Mouse (Mus musculus): ENCODE results near the gene Ifnl3. TPM values are rescaled to one million over a fixed set of nuclear protein-coding genes. Genes with fewer than 3 reads are reported as not detected.
A peak's percentile ranks its signal among the peaks of the same experiment; 100 is the strongest.
"Not testable (repeated sequence)": the region's sequence is repeated elsewhere in the genome, so short reads cannot be mapped to it uniquely, and the experiment has no call there.

Gene Ifnl3
- polyA plus RNA-seq, 1 experiment from 2014 or later: not detected

DNA sequence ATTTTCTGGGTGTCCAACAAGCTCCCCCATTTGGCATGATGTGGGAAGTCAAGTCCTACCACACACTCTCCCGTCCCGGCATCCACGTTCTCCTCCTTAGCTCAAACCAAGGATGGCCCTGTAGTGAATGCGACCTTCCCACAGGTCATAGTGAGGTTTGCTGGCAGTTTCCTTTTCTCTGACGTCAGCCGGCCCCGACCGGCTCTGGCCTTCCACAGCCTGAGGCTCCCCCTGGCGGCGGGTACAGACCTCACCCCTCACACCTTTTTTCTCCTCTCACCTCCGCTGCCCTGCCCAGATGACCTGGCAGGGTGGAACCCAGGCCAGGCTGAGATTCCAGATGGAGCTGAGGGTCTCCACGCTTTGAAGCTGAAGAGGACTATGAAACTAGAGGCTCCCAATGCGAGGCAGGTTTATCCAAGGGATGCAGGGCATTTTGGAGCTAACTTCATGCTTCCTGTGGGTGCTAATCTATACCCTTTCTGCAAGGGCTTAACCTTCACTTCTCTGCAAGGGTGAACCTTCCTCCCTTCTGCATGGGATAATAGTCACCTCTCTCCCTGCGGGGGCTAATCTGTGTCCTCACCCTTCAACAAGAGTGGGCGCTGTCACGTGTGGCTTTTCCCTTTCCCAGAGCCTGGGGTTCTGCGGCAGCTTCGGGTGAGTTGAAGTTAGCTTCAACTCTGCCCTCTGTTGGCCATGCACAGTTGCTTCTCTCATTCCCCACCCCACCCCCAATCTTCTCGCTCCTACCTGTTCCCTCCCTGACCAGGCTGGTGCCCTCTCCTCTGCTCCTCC lies 5.5 kb downstream of the Ifnl3 start:
- Histone ChIP-seq H3K4me2 (ENCODE audit: low read length) (no peak overlapping the region), H3K9me3 (ENCODE audit: control insufficient read depth, low read length) (no peaks in the 10 kb centered on the region), H3K9ac (ENCODE audit: low read length) (no peak overlapping the region), H3K27me3 (ENCODE audit: control insufficient read depth, insufficient read depth, low read length) (no peaks in the 10 kb centered on the region), H3K4me3 (ENCODE audit: control insufficient read depth in 1 of 2, insufficient read depth in 1 of 2, low read depth in 1 of 2, low read length in 2 of 2) (no peak overlapping the region), H3K36me3 (ENCODE audit: control insufficient read depth, insufficient read depth, low read length) (no peaks in the 10 kb centered on the region), H3K4me1 (ENCODE audit: control insufficient read depth in 2 of 2, insufficient read depth in 2 of 2, low read length in 2 of 2) (0 out of 4 replicates have a peak, but pooled peaks cover 0 to 2% of the 10 kb centered on the region in 2 experiments), H3K27ac (replicated peaks in 1 of 2; ENCODE audit: control insufficient read depth in 1 of 2, insufficient read depth in 1 of 2, low read depth in 2 of 2, low read length in 2 of 2) (no peak overlapping the region)
- 6% methylated on average over 19 of the region's 19 CpGs for WGBS
- 0 out of 2 replicates have a peak, but pooled peaks have one; percentile 17 for ATAC-seq (ENCODE audit: insufficient number of reproducible peaks, insufficient read depth, low FRiP score, low read depth)

DNA sequence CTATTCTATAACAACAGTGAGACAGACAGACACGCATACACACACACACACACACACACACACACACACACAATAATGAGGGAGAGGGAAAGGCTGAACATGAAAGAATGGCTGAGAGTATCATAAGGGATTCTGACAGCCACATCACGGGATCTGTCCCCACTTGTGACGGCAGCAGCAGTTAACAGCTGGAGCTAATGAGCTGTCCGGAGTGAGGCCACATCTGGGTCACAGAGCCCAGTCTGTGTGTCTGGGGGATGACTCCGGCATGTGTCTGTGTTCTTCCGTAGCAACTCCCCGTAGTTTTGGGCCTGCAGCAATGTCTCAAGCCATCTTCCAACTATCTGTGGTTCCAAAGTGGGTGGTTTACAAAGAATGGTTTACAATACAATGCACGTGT lies 9.4 kb downstream of the Ifnl3 start:
- WGBS: 65% methylated on average over 8 of the region's 8 CpGs

DNA sequence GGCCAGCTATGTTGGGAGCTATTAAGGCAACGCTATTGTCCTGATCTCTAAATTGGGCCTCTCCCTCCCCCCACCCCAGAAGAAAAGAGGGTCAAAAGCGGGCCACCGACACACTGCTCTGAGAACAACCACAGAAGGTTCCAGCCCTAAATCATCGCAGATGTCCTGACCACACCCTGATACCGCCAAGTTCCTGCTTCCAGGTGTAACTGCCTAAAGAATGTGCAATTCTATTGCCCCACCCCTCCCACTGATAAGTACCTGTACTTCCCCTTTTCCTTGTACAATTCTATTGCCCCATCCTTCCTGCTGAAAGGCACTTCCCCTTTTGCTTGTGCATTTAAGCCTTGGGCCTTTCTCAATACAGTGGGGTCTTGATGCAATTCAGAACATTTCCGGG lies 16.2 kb downstream of the Ifnl3 start:
- not testable (repeated sequence) for H3K36me3 ChIP-seq (ENCODE audit: control insufficient read depth, insufficient read depth, low read length); H3K27ac ChIP-seq (replicated peaks in 1 of 2; ENCODE audit: control insufficient read depth in 1 of 2, insufficient read depth in 1 of 2, low read depth in 2 of 2, low read length in 2 of 2); H3K4me2 ChIP-seq (ENCODE audit: low read length); ATAC-seq (ENCODE audit: insufficient number of reproducible peaks, insufficient read depth, low FRiP score, low read depth); H3K9me3 ChIP-seq (ENCODE audit: control insufficient read depth, low read length); H3K9ac ChIP-seq (ENCODE audit: low read length); H3K4me3 ChIP-seq (ENCODE audit: control insufficient read depth in 1 of 2, insufficient read depth in 1 of 2, low read depth in 1 of 2, low read length in 2 of 2); H3K4me1 ChIP-seq (ENCODE audit: control insufficient read depth in 2 of 2, insufficient read depth in 2 of 2, low read length in 2 of 2)
- peaks cover 11% of the 10 kb centered on the region; the same call in 1 of the 2 replicates for H3K27me3 ChIP-seq (ENCODE audit: control insufficient read depth, insufficient read depth, low read length)
- 81% methylated on average over 6 of the region's 6 CpGs for WGBS

More for the DNA sequence above, 9.4 kb downstream of the Ifnl3 start:
- ATAC-seq (ENCODE audit: insufficient number of reproducible peaks, insufficient read depth, low FRiP score, low read depth): no peak
- Histone ChIP-seq H3K36me3 (ENCODE audit: control insufficient read depth, insufficient read depth, low read length) (no peaks in the 10 kb centered on the region), H3K27ac (replicated peaks in 1 of 2; ENCODE audit: control insufficient read depth in 1 of 2, insufficient read depth in 1 of 2, low read depth in 2 of 2, low read length in 2 of 2) (no peak overlapping the region), H3K4me1 (ENCODE audit: control insufficient read depth in 2 of 2, insufficient read depth in 2 of 2, low read length in 2 of 2) (0 out of 4 replicates have a peak, but pooled peaks cover 2 to 3% of the 10 kb centered on the region in 2 experiments), H3K27me3 (ENCODE audit: control insufficient read depth, insufficient read depth, low read length) (no peaks in the 10 kb centered on the region), H3K4me3 (ENCODE audit: control insufficient read depth in 1 of 2, insufficient read depth in 1 of 2, low read depth in 1 of 2, low read length in 2 of 2) (no peak overlapping the region), H3K9me3 (ENCODE audit: control insufficient read depth, low read length) (no peaks in the 10 kb centered on the region), H3K4me2 (ENCODE audit: low read length) (no peak overlapping the region), H3K9ac (ENCODE audit: low read length) (no peak overlapping the region)

DNA sequence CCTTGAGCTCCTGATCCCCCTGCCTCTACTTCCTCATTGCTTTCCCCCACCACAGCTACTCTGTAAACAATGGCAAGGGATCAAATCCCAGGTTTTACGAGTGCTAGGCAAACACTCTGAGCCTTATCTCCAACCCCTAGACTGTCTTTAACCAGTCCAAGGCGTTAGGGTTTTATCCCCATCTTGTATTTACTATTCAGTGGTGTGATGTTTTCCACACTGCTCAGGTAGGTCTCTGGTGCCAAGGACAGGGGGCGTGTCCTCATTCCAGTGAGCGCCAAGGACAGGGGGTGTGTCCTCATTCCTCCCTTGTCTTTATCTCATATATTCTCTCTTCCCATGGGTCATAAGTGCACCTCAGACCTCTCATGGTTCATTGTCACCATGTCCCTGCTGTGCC lies 17.9 kb downstream of the Ifnl3 start, which contains the start of gene Sycn:
Gene Sycn, plus strand, starts transcription at position 360 of the 400 bp plus-strand sequence.
- WGBS: 58% methylated on average over 4 of the region's 4 CpGs
- Histone ChIP-seq H3K27me3 (ENCODE audit: control insufficient read depth, insufficient read depth, low read length) (peaks cover 28% of the 10 kb centered on the region), H3K4me1 (ENCODE audit: control insufficient read depth in 2 of 2, insufficient read depth in 2 of 2, low read length in 2 of 2) (peaks cover 0 to 8% of the 10 kb centered on the region in 2 experiments; a peak in 2 of 4 replicates), H3K4me3 (ENCODE audit: control insufficient read depth in 1 of 2, insufficient read depth in 1 of 2, low read depth in 1 of 2, low read length in 2 of 2) (no peak within 1 kb of the TSS), H3K9ac (ENCODE audit: low read length) (no peak within 1 kb of the TSS), H3K36me3 (ENCODE audit: control insufficient read depth, insufficient read depth, low read length) (no peaks in the 10 kb centered on the region), H3K27ac (replicated peaks in 1 of 2; ENCODE audit: control insufficient read depth in 1 of 2, insufficient read depth in 1 of 2, low read depth in 2 of 2, low read length in 2 of 2) (no peak within 1 kb of the TSS), H3K4me2 (ENCODE audit: low read length) (no peak within 1 kb of the TSS), H3K9me3 (ENCODE audit: control insufficient read depth, low read length) (no peaks in the 10 kb centered on the region)
- ATAC-seq (ENCODE audit: insufficient number of reproducible peaks, insufficient read depth, low FRiP score, low read depth): no peak

DNA sequence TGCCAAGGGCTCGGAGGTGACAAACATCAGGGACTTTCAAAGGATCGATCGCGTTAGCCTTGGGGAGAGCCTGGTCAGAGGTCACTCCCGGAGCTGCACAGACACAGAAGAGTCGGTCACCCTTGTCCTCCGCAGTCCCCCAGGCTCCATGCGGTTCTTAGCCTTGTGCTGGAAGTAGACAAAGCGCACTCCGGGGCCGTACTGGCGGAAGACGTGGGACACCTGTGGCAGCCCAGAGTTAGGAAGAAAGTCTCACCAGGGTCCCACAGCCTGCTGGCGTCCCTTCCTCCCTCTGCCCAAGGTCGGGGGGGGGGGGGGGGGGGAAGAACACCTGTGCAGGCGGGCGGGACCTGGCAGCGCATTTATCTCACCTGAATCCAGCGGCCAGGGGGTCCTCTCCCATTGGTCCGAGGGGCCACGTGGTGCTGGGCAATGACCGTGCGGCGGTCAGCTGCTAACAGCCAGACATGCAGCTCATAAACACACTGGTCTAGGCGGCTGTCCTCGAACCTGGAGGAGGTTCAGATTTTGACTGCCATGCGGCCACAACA lies 21.5 kb downstream of the Ifnl3 start:
- no peak overlapping the region for H3K9ac ChIP-seq (ENCODE audit: low read length)
- no peaks in the 10 kb centered on the region for H3K9me3 ChIP-seq (ENCODE audit: control insufficient read depth, low read length)
- peaks cover 0 to 5% of the 10 kb centered on the region in 2 experiments; a peak in 2 of 4 replicates for H3K4me1 ChIP-seq (ENCODE audit: control insufficient read depth in 2 of 2, insufficient read depth in 2 of 2, low read length in 2 of 2)
- WGBS: 10% methylated on average over 22 of the region's 27 CpGs
- H3K36me3 ChIP-seq (ENCODE audit: control insufficient read depth, insufficient read depth, low read length): no peaks in the 10 kb centered on the region
- H3K4me3 ChIP-seq (ENCODE audit: control insufficient read depth in 1 of 2, insufficient read depth in 1 of 2, low read depth in 1 of 2, low read length in 2 of 2): peak overlapping the region in 1 of 2 experiments; percentile 16; a peak in 1 of 4 replicates
- H3K4me2 ChIP-seq (ENCODE audit: low read length): peak overlapping the region; percentile 47
- H3K27ac ChIP-seq (replicated peaks in 1 of 2; ENCODE audit: control insufficient read depth in 1 of 2, insufficient read depth in 1 of 2, low read depth in 2 of 2, low read length in 2 of 2): no peak overlapping the region
- H3K27me3 ChIP-seq (ENCODE audit: control insufficient read depth, insufficient read depth, low read length): peaks cover 54% of the 10 kb centered on the region
- ATAC-seq (ENCODE audit: insufficient number of reproducible peaks, insufficient read depth, low FRiP score, low read depth): no peak

DNA sequence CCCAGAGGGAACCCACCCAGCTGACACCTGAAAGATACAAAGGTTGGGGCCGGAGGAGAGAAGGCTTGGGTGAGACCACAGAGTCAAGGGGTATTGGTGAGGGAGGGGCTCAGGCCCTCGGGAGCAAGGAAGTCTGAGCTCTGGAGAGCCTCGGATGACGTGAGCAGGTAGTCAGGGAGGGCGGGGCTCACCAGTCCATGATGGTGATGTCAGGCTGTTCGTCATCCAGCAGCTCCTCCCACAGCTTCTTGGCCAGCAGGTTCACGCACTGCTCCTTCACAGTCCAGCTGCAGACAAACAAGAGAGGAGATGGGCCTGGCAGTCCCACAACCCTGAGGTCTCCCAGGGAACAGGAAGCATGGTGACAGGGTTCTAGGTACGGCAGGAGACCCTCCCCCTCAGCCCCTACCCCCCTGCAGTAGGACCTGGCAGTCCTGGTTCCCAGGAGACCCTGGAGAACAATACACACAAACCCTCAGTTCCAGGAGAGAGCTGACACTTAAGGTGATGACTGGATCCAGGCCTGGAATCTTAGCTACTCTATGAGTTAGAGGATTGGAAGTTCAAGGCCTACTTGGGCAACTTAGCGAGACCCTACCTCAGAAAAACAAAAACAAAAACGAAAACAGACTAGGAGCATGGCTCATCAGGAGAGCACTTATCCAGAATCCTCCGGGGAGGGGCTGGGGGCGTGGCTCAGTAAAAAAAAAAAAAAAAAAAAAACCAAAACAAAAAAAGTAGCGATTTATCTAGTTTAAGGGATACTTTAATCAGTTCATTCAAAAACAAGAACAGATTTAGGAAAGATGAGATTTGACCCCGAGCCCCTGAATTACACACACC lies 22.6 kb downstream of the Ifnl3 start:
- Histone ChIP-seq H3K4me2 (ENCODE audit: low read length) (no peak overlapping the region), H3K9me3 (ENCODE audit: control insufficient read depth, low read length) (no peaks in the 10 kb centered on the region), H3K4me1 (ENCODE audit: control insufficient read depth in 2 of 2, insufficient read depth in 2 of 2, low read length in 2 of 2) (peaks cover 0 to 5% of the 10 kb centered on the region in 2 experiments; a peak in 2 of 4 replicates), H3K4me3 (ENCODE audit: control insufficient read depth in 1 of 2, insufficient read depth in 1 of 2, low read depth in 1 of 2, low read length in 2 of 2) (no peak overlapping the region), H3K9ac (ENCODE audit: low read length) (no peak overlapping the region), H3K27ac (replicated peaks in 1 of 2; ENCODE audit: control insufficient read depth in 1 of 2, insufficient read depth in 1 of 2, low read depth in 2 of 2, low read length in 2 of 2) (no peak overlapping the region), H3K27me3 (ENCODE audit: control insufficient read depth, insufficient read depth, low read length) (peaks cover 54% of the 10 kb centered on the region), H3K36me3 (ENCODE audit: control insufficient read depth, insufficient read depth, low read length) (no peaks in the 10 kb centered on the region)
- no peak for ATAC-seq (ENCODE audit: insufficient number of reproducible peaks, insufficient read depth, low FRiP score, low read depth)
- 27% methylated on average over 14 of the region's 14 CpGs for WGBS

DNA sequence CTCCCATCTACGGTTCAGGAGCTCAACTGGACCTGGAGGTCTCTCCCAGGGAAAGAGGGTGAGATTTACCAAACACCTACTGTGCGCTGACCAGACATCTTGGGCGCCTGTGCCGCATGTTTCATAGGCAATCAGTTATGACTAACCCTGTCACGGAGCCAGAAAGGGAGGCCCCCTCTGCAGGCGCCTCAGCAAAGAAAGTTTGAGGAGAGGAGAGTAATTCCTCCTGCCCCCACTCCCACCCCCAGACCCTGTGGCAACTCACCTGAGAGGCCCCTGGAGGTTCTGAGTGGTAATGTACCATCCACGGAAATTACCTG lies 23.2 kb downstream of the Ifnl3 start:
- ATAC-seq (ENCODE audit: insufficient number of reproducible peaks, insufficient read depth, low FRiP score, low read depth): no peak

More for the DNA sequence above, 23.2 kb downstream of the Ifnl3 start:
- Histone ChIP-seq H3K9me3 (ENCODE audit: control insufficient read depth, low read length) (no peaks in the 10 kb centered on the region), H3K27ac (replicated peaks in 1 of 2; ENCODE audit: control insufficient read depth in 1 of 2, insufficient read depth in 1 of 2, low read depth in 2 of 2, low read length in 2 of 2) (no peak overlapping the region), H3K4me1 (ENCODE audit: control insufficient read depth in 2 of 2, insufficient read depth in 2 of 2, low read length in 2 of 2) (peaks cover 0 to 5% of the 10 kb centered on the region in 2 experiments; a peak in 2 of 4 replicates), H3K27me3 (ENCODE audit: control insufficient read depth, insufficient read depth, low read length) (peaks cover 54% of the 10 kb centered on the region), H3K4me3 (ENCODE audit: control insufficient read depth in 1 of 2, insufficient read depth in 1 of 2, low read depth in 1 of 2, low read length in 2 of 2) (no peak overlapping the region), H3K9ac (ENCODE audit: low read length) (no peak overlapping the region), H3K4me2 (ENCODE audit: low read length) (no peak overlapping the region), H3K36me3 (ENCODE audit: control insufficient read depth, insufficient read depth, low read length) (no peaks in the 10 kb centered on the region)
- WGBS: 38% methylated on average over 7 of the region's 7 CpGs
